Mouse (Mus musculus) hindbrain, embryonic 12.5 days (tissue): ENCODE results near the gene Tiprl. TPM values are rescaled to one million over a fixed set of nuclear protein-coding genes. Genes with fewer than 3 reads are reported as not detected.

Source experiments
- ATAC-seq: fragments of 200-750 bp; cut with Nextera tagmentation; 2 replicates; pipeline ENCODE4 v1.8.0; 2017; ENCODE audit warnings: moderate TSS enrichment; ENCODE audit not compliant: low FRiP score
- H3K27ac ChIP-seq: fragments of 300-500 bp; sonication (generic); 2 replicates; pipeline ENCODE4 v1.5.1; 2016; ENCODE audit warnings: mild to moderate bottlenecking
- H3K27me3 ChIP-seq: fragments of 300-500 bp; sonication (generic); 2 replicates; pipeline ENCODE4 v1.6.1; 2016; ENCODE audit warnings: mild to moderate bottlenecking
- H3K36me3 ChIP-seq: fragments of 300-500 bp; sonication (generic); 2 replicates; pipeline ENCODE4 v1.6.1; 2016; ENCODE audit warnings: mild to moderate bottlenecking
- H3K4me1 ChIP-seq: fragments of 300-500 bp; sonication (generic); 2 replicates; pipeline ENCODE4 v1.6.1; 2016
- H3K4me2 ChIP-seq: fragments of 300-500 bp; sonication (generic); replicated peaks from 2 replicates; pipeline ENCODE4 v1.6.1; 2016; ENCODE audit warnings: mild to moderate bottlenecking
- H3K4me3 ChIP-seq: fragments of 300-500 bp; sonication (generic); 2 replicates; pipeline ENCODE4 v1.5.1; 2016; ENCODE audit warnings: mild to moderate bottlenecking
- H3K9ac ChIP-seq: fragments of 300-500 bp; sonication (generic); 2 replicates; pipeline ENCODE4 v1.6.1; 2016; ENCODE audit warnings: mild to moderate bottlenecking, moderate library complexity
- H3K9me3 ChIP-seq: fragments of 300-500 bp; sonication (generic); replicated peaks from 2 replicates; pipeline ENCODE4 v1.6.1; 2016; ENCODE audit warnings: mild to moderate bottlenecking
- WGBS: fragments of 180-500 bp; shearing (Covaris S2); methylation state at CpG from one replicate; pipeline ENCODE4 v1.1.7; 2016; 5-methylcytosine and 5-hydroxymethylcytosine counted together
- polyA plus RNA-seq: library from polyadenylated mRNA; unstranded; fragments of >200 nt; fragmentation: Nextera tagmentation; extraction: Ambion mirVana; gene quantifications from 2 replicates; pipeline ENCODE4 v1.2.1, GENCODE M21; 2016

Tiprl gene
- polyA plus RNA-seq, 1 experiment from 2014 or later = 110 TPM

- H3K4me2 ChIP-seq = no peak overlapping the region
- H3K36me3 ChIP-seq = no peaks in the 10 kb centered on the region
- no peak overlapping the region for H3K4me3 ChIP-seq
- no peak for ATAC-seq
- H3K27me3 ChIP-seq = no peaks in the 10 kb centered on the region
- no peaks in the 10 kb centered on the region; the same call in 1 of the 2 replicates for H3K4me1 ChIP-seq
- WGBS = 82% methylated on average over 5 of the region's 5 CpGs
- H3K27ac ChIP-seq = no peak overlapping the region
- H3K9ac ChIP-seq = no peak overlapping the region
- H3K9me3 ChIP-seq = no peaks in the 10 kb centered on the region
Observed at GRCm38 (mm10) chr1:165247085-165247484, 10.3 kb upstream of the Tiprl start.

GRCm38 (mm10) chr1:165246587-165246986 is 9.8 kb upstream of the Tiprl start:
- no peaks in the 10 kb centered on the region for H3K27me3 ChIP-seq
- H3K4me3 ChIP-seq = no peak overlapping the region
- no peaks in the 10 kb centered on the region; the same call in 1 of the 2 replicates for H3K4me1 ChIP-seq
- no peak overlapping the region for H3K9ac ChIP-seq
- ATAC-seq = no peak
- no peak overlapping the region for H3K4me2 ChIP-seq
- H3K27ac ChIP-seq = no peak overlapping the region
- WGBS = 86% methylated on average over 5 of the region's 5 CpGs
- H3K9me3 ChIP-seq = no peaks in the 10 kb centered on the region
- no peaks in the 10 kb centered on the region for H3K36me3 ChIP-seq

- Histone ChIP-seq H3K4me3 (peak overlapping the region; percentile 86), H3K4me2 (peak overlapping the region; percentile 73), H3K27ac (peak overlapping the region; percentile 92), H3K36me3 (no peaks in the 10 kb centered on the region), H3K9ac (peak overlapping the region; percentile 87), H3K27me3 (no peaks in the 10 kb centered on the region), H3K4me1 (peaks cover 10% of the 10 kb centered on the region), H3K9me3 (no peaks in the 10 kb centered on the region)
- 15% methylated on average over 10 of the region's 10 CpGs for WGBS
- ATAC-seq = no peak
Observed at GRCm38 (mm10) chr1:165235846-165236245, 950 bp downstream of the Tiprl start.

- Histone ChIP-seq H3K27me3 (no peaks in the 10 kb centered on the region), H3K4me1 (peaks cover 10% of the 10 kb centered on the region), H3K4me3 (no peak overlapping the region), H3K36me3 (no peaks in the 10 kb centered on the region), H3K9me3 (no peaks in the 10 kb centered on the region), H3K4me2 (no peak overlapping the region), H3K9ac (no peak overlapping the region), H3K27ac (no peak overlapping the region)
- 78% methylated on average over 2 of the region's 2 CpGs for WGBS
- no peak for ATAC-seq
Observed at GRCm38 (mm10) chr1:165233806-165234205, 3.0 kb downstream of the Tiprl start.

GRCm38 (mm10) chr1:165230691-165231090 is 6.1 kb downstream of the Tiprl start:
- H3K27me3 ChIP-seq = no peaks in the 10 kb centered on the region
- no peak overlapping the region for H3K27ac ChIP-seq
- H3K36me3 ChIP-seq = peaks cover 8% of the 10 kb centered on the region; the same call in 1 of the 2 replicates
- no peak overlapping the region for H3K9ac ChIP-seq
- 96% methylated on average over 4 of the region's 4 CpGs for WGBS
- peaks cover 6% of the 10 kb centered on the region for H3K4me1 ChIP-seq
- ATAC-seq = no peak
- H3K9me3 ChIP-seq = no peaks in the 10 kb centered on the region
- no peak overlapping the region for H3K4me3 ChIP-seq
- no peak overlapping the region for H3K4me2 ChIP-seq

- H3K9ac ChIP-seq = no peak overlapping the region
- H3K4me2 ChIP-seq = no peak overlapping the region
- H3K27ac ChIP-seq = no peak overlapping the region
- no peaks in the 10 kb centered on the region; the same call in 1 of the 2 replicates for H3K4me1 ChIP-seq
- no peaks in the 10 kb centered on the region for H3K27me3 ChIP-seq
- H3K9me3 ChIP-seq = no peaks in the 10 kb centered on the region
- 96% methylated on average over 9 of the region's 9 CpGs for WGBS
- ATAC-seq = no peak
- H3K4me3 ChIP-seq = no peak overlapping the region
- H3K36me3 ChIP-seq = peaks cover 19% of the 10 kb centered on the region
Observed at GRCm38 (mm10) chr1:165229577-165229976, 7.2 kb downstream of the Tiprl start.

GRCm38 (mm10) chr1:165217023-165217589 is 19.7 kb downstream of the Tiprl start:
- Histone ChIP-seq H3K4me2 (no peak overlapping the region), H3K4me3 (no peak overlapping the region), H3K27me3 (no peaks in the 10 kb centered on the region), H3K4me1 (no peaks in the 10 kb centered on the region), H3K9me3 (no peaks in the 10 kb centered on the region), H3K36me3 (peaks cover 62% of the 10 kb centered on the region), H3K9ac (no peak overlapping the region), H3K27ac (no peak overlapping the region)
- ATAC-seq = no peak
- WGBS = 89% methylated on average over 2 of the region's 2 CpGs

- Histone ChIP-seq H3K36me3 (peaks cover 53% of the 10 kb centered on the region), H3K4me3 (no peak overlapping the region), H3K27ac (no peak overlapping the region), H3K4me1 (no peaks in the 10 kb centered on the region), H3K4me2 (no peak overlapping the region), H3K9me3 (no peaks in the 10 kb centered on the region), H3K9ac (no peak overlapping the region), H3K27me3 (no peaks in the 10 kb centered on the region)
- ATAC-seq = no peak
- 92% methylated on average over 7 of the region's 7 CpGs for WGBS
Observed at GRCm38 (mm10) chr1:165215831-165216230, 21.0 kb downstream of the Tiprl start.

GRCm38 (mm10) chr1:165205591-165205990 is 31.2 kb downstream of the Tiprl start:
- Histone ChIP-seq H3K4me2 (no peak overlapping the region), H3K27ac (no peak overlapping the region), H3K9ac (no peak overlapping the region), H3K4me3 (no peak overlapping the region), H3K36me3 (no peaks in the 10 kb centered on the region), H3K9me3 (no peaks in the 10 kb centered on the region), H3K27me3 (no peaks in the 10 kb centered on the region), H3K4me1 (no peaks in the 10 kb centered on the region)
- WGBS = 50% methylated on average over 2 of the region's 2 CpGs
- no peak for ATAC-seq

- 44% methylated on average over 2 of the region's 2 CpGs for WGBS
- ATAC-seq = no peak
- Histone ChIP-seq H3K4me1 (no peaks in the 10 kb centered on the region), H3K27me3 (no peaks in the 10 kb centered on the region), H3K27ac (no peak overlapping the region), H3K4me2 (no peak overlapping the region), H3K4me3 (no peak overlapping the region), H3K36me3 (no peaks in the 10 kb centered on the region), H3K9me3 (no peaks in the 10 kb centered on the region), H3K9ac (no peak overlapping the region)
Observed at GRCm38 (mm10) chr1:165203488-165204035, 33.2 kb downstream of the Tiprl start.

- no peak overlapping the region for H3K9ac ChIP-seq
- no peak overlapping the region for H3K4me3 ChIP-seq
- no peaks in the 10 kb centered on the region for H3K36me3 ChIP-seq
- WGBS = 78% methylated on average over 4 of the region's 4 CpGs
- H3K4me1 ChIP-seq = no peaks in the 10 kb centered on the region
- no peak overlapping the region for H3K4me2 ChIP-seq
- H3K9me3 ChIP-seq = no peaks in the 10 kb centered on the region
- H3K27ac ChIP-seq = no peak overlapping the region
- no peaks in the 10 kb centered on the region for H3K27me3 ChIP-seq
- no peak for ATAC-seq
Observed at GRCm38 (mm10) chr1:165201445-165202012, 35.3 kb downstream of the Tiprl start.

GRCm38 (mm10) chr1:165200748-165201147 is 36.0 kb downstream of the Tiprl start:
- Histone ChIP-seq H3K27me3 (no peaks in the 10 kb centered on the region), H3K9me3 (no peaks in the 10 kb centered on the region), H3K9ac (no peak overlapping the region), H3K4me2 (no peak overlapping the region), H3K36me3 (no peaks in the 10 kb centered on the region), H3K4me3 (no peak overlapping the region), H3K4me1 (no peaks in the 10 kb centered on the region), H3K27ac (no peak overlapping the region)
- 87% methylated on average over 8 of the region's 8 CpGs for WGBS
- no peak for ATAC-seq

GRCm38 (mm10) chr1:165199639-165200038 is 37.2 kb downstream of the Tiprl start:
- no peak overlapping the region for H3K9ac ChIP-seq
- ATAC-seq = no peak
- H3K27ac ChIP-seq = no peak overlapping the region
- no peaks in the 10 kb centered on the region for H3K36me3 ChIP-seq
- WGBS = 75% methylated on average over 3 of the region's 3 CpGs
- H3K9me3 ChIP-seq = no peaks in the 10 kb centered on the region
- no peak overlapping the region for H3K4me2 ChIP-seq
- H3K27me3 ChIP-seq = peaks cover 9% of the 10 kb centered on the region; the same call in 1 of the 2 replicates
- H3K4me3 ChIP-seq = no peak overlapping the region
- H3K4me1 ChIP-seq = peaks cover 4% of the 10 kb centered on the region
